Mouse (Mus musculus): ENCODE data around the gene Olfr127.
"Not testable (repeated sequence)": the region's sequence is repeated elsewhere in the genome, so short reads cannot be mapped to it uniquely, and the experiment has no call there.

Olfr127 gene

DNA sequence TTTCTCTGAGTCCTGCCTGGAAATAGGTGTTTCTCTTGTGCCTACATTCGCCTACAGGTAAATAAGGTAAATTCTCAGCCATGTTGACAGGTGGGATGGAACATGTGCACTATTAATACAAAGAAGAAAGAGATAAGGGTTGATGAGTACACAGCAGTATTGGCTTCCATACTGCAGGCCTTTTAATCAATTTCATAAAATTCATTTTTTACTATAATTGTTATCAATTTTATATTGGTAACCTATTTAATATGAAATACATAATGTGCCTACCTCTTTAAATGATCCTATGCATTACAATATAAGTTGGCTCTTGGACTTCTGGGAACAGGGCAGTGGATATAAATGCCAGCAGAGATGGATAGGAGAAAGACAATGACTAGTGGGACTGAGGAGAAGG is at the start of gene Olfr127:
TSS of gene Olfr127 (plus strand) at position 301 of the 400 bp plus-strand sequence.
- DNase-seq (ENCODE audit: low read depth) = no peak

DNA sequence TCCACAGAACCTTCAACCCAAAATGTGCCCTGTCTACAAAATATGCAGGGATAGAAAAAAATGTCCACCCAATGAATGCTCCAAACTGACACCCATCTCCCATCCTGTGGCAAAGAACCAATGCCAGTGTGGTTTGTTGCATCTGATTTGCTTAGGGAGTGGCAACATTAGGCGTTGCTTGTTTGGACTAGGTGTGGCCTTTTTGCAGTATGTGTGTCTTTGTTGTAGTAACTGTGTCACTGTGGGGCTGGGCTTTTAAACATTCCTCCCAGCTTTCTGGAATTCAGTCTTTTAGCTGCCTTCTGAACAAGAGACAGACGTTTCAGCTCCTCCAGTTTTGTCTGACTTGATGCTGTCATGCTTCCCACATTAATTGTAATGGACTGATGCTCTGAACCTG is 36.3 kb upstream of the Olfr127 start:
- no peak for DNase-seq (ENCODE audit: low read depth)

DNA sequence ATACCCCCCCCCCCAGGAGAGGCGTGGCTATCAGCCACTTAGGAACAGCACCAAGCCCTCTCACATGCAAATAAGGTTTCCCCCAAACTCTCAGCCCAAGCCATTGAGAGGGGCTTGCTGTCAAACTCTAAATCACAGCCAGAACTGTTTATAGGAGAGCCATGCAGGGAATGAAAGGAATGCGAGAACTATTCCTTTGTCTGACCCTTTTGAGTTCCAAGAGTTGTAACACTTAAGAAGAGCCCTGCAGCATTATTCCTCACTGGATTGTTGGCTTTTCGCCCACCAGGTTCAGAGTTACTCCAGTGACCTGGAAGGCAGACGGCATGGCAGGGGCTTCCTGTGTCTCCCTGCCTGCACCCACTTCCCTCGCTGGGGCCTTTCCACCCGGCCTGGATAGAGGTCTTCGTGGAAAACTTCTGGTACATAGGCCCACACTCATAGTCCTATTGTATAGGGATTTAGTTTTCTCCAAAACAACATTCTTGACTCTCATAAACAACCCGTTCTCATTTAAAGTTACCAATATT is 30.5 kb upstream of the Olfr127 start:
- DNase-seq (ENCODE audit: low read depth) = no peak

DNA sequence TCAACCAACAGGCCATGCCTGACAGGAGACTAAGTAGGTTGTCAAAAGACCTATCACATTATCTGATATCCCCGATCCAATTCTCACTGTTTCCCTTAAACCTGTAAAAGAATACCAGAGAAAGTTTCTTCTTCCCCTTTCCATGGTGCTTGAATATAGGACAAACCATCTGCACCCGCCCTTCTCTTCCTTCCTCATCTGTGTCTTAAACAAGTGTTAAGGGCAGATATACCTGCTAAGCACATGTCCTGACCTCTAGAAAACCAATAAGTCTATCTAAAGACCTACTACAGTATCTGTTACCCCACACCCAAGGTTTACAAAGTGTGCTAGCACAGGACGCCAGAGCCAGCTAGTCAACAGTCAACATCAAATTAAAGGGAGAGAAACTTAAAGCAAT is 26.4 kb upstream of the Olfr127 start:
- DNase-seq (ENCODE audit: low read depth) = no peak

DNA sequence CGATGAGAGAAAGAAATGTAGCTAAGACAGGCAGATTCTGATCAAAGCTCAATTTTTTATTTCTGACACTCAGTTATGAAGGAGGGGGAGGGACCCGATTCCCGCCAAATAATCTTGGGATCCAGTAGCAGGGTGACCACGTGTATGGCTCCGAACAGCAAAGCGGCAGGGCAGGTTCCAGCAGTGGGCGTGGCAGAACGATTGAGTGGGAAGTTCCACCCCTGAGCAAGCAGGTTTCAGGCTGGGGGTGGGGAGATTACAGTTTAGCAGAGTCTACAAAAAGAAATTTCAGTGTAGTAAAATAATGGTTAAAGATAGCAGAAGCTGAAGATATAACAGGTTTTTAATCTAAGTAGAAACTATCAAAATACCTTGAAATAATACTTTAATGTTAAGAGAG is 6.6 kb downstream of the Olfr127 start:
- not testable (repeated sequence) for DNase-seq (ENCODE audit: low read depth)

DNA sequence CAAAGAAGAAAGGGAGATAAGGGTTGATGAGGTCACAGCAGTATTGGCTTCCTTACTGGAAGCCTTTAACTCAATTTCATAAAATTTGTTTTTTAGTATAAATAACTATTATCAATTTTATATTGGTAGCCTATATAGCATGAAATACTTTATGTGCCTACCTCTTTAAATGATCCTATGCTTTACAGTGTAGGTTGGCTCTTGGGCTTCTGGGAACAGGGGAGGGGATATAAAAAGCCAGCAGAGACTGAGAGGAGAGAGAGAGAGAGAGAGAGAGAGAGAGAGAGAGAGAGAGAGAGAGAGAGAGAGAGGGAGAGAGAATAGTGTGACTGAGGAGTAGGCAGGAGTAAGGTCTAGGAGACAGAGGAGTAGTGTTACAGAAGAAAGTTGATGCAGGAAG is 20.0 kb downstream of the Olfr127 start, which contains the start of gene Olfr128:
TSS of gene Olfr128 (plus strand) at position 301 of the 400 bp plus-strand sequence.
- DNase-seq (ENCODE audit: low read depth) = no peak

DNA sequence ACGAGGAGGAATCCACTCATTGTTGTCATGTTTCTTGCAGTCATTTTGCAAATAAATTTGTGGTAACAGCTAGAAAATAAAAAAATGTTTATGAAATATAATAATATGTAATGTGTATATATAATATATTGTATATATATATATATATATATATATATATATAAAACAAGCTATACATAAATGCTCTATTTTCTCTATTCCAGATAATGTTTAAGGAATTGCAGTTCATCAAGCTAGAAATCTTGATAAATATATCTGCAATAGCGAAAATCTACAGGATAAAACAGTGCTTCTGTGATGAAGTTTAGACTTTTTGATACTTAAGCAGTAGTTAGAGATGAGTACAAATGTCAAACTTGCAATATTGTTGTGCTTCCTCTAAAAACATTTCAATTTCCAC is 52.7 kb downstream of the Olfr127 start, which contains the start of gene Olfr761:
TSS of gene Olfr761 (minus strand) at position 101 of the 400 bp plus-strand sequence.
- DNase-seq (ENCODE audit: low read depth) = no peak
